Mouse (Mus musculus) heart, adult 11 months (tissue): ENCODE results near the gene Prop1.

Source experiments
- DNase-seq: peaks from one replicate; pipeline ENCODE4 v3.0.0; 2022

Gene Prop1

GRCm38 (mm10) chr11:50953665-50954064, at the start of gene Prop1:
TSS of gene Prop1 (minus strand) at chr11:50953765.
- peak; percentile 82 for DNase-seq

GRCm38 (mm10) chr11:51003296-51003695, 49.7 kb upstream of the Prop1 start, which contains the start of gene Olfr51:
TSS of gene Olfr51 (plus strand) at chr11:51003596.
- peak; percentile 33 for DNase-seq

GRCm38 (mm10) chr11:50981667-50982066, 28.1 kb upstream of the Prop1 start, which contains the start of gene Olfr1377:
TSS of gene Olfr1377 (plus strand) at chr11:50981967.
- peak; percentile 9 for DNase-seq

GRCm38 (mm10) chr11:50977216-50977615, 23.7 kb upstream of the Prop1 start:
- DNase-seq: peak; percentile 66

- peak; percentile 45 for DNase-seq
Measured at GRCm38 (mm10) chr11:50966230-50966629, 12.7 kb upstream of the Prop1 start, which contains the start of gene Olfr1378. TSS of gene Olfr1378 (plus strand) at chr11:50966530.

- peak; percentile 96 for DNase-seq
Measured at GRCm38 (mm10) chr11:50964886-50965285, 11.3 kb upstream of the Prop1 start.

GRCm38 (mm10) chr11:50952290-50952689, 1.3 kb downstream of the Prop1 start:
- peak; percentile 44 for DNase-seq

- DNase-seq: peak; percentile 81
Measured at GRCm38 (mm10) chr11:50943506-50943905, 10.1 kb downstream of the Prop1 start, which contains the start of gene 4933414I15Rik. TSS of gene 4933414I15Rik (minus strand) at chr11:50943765.

GRCm38 (mm10) chr11:50942386-50942785, 11.2 kb downstream of the Prop1 start:
- DNase-seq: peak; percentile 73

- peak; percentile 87 for DNase-seq
Measured at GRCm38 (mm10) chr11:50939621-50940366, 13.8 kb downstream of the Prop1 start.

- peak; percentile 27 for DNase-seq
Measured at GRCm38 (mm10) chr11:50938435-50938834, 15.1 kb downstream of the Prop1 start.

GRCm38 (mm10) chr11:50932040-50932439, 21.5 kb downstream of the Prop1 start:
- no peak for DNase-seq

- peak; percentile 99 for DNase-seq
Measured at GRCm38 (mm10) chr11:50931451-50931866, 22.1 kb downstream of the Prop1 start, which contains the start of gene Zfp354b. TSS of gene Zfp354b (minus strand) at chr11:50931633.

- DNase-seq: no peak
Measured at GRCm38 (mm10) chr11:50931021-50931420, 22.5 kb downstream of the Prop1 start.

- peak; percentile 88 for DNase-seq
Measured at GRCm38 (mm10) chr11:50930469-50931014, 23.0 kb downstream of the Prop1 start.

- DNase-seq: peak; percentile 99
Measured at GRCm38 (mm10) chr11:50915671-50916320, 37.8 kb downstream of the Prop1 start, which contains the start of gene Zfp2. TSS of gene Zfp2 (minus strand) at chr11:50916165.

- peak; percentile 18 for DNase-seq
Measured at GRCm38 (mm10) chr11:50914461-50914860, 39.1 kb downstream of the Prop1 start.

- DNase-seq: peak; percentile 48
Measured at GRCm38 (mm10) chr11:50913301-50913700, 40.3 kb downstream of the Prop1 start.

GRCm38 (mm10) chr11:50908136-50908535, 45.4 kb downstream of the Prop1 start:
- DNase-seq: peak; percentile 9
